Mouse (Mus musculus) forebrain, embryonic 15.5 days (tissue): ENCODE results near the gene Gabpb2. TPM values are rescaled to one million over a fixed set of nuclear protein-coding genes. Genes with fewer than 3 reads are reported as not detected.

ENCODE experiments used
- ATAC-seq: fragments of 200-750 bp; cut with Nextera tagmentation; replicated peaks from 2 replicates; pipeline ENCODE4 v1.8.0; 2017; ENCODE audit warnings: mild to moderate bottlenecking, moderate TSS enrichment, moderate library complexity
- H3K27ac ChIP-seq: fragments of 300-500 bp; sonication (generic); replicated peaks from 2 replicates; pipeline ENCODE4 v1.5.1; 2015; ENCODE audit warnings: mild to moderate bottlenecking, inconsistent platforms
- H3K27me3 ChIP-seq: fragments of 300-500 bp; sonication (generic); 2 replicates; pipeline ENCODE4 v1.6.1; 2015; ENCODE audit warnings: inconsistent platforms
- H3K36me3 ChIP-seq: fragments of 300-500 bp; sonication (generic); 2 replicates; pipeline ENCODE4 v1.6.1; 2015; ENCODE audit warnings: mild to moderate bottlenecking, inconsistent platforms
- H3K4me1 ChIP-seq: fragments of 300-500 bp; sonication (generic); 2 replicates; pipeline ENCODE4 v1.6.1; 2015; ENCODE audit warnings: inconsistent platforms
- H3K4me2 ChIP-seq: fragments of 300-500 bp; sonication (generic); replicated peaks from 2 replicates; pipeline ENCODE4 v1.6.1; 2015; ENCODE audit warnings: mild to moderate bottlenecking, inconsistent platforms
- H3K4me3 ChIP-seq: fragments of 300-500 bp; sonication (generic); 2 replicates; pipeline ENCODE4 v1.5.1; 2015; ENCODE audit warnings: mild to moderate bottlenecking, inconsistent platforms
- H3K9ac ChIP-seq: fragments of 300-500 bp; sonication (generic); replicated peaks from 2 replicates; pipeline ENCODE4 v1.6.1; 2015; ENCODE audit warnings: mild to moderate bottlenecking, inconsistent platforms
- H3K9me3 ChIP-seq: fragments of 300-500 bp; sonication (generic); 2 replicates; pipeline ENCODE4 v1.6.1; 2016; ENCODE audit warnings: inconsistent platforms
- WGBS: fragments of 180-500 bp; shearing (Covaris S2); methylation state at CpG from one replicate; pipeline ENCODE4 v1.1.7; 2015; ENCODE audit warnings: mixed read lengths; 5-methylcytosine and 5-hydroxymethylcytosine counted together
- polyA plus RNA-seq: library from polyadenylated mRNA; unstranded; fragments of >200 nt; fragmentation: Nextera tagmentation; extraction: Ambion mirVana; gene quantifications from 2 replicates; pipeline ENCODE4 v1.2.1, GENCODE M21; 2015

Gabpb2 gene
- polyA plus RNA-seq, 1 experiment from 2014 or later = 4.8 TPM

- 60% methylated on average over 2 of the region's 2 CpGs for WGBS
- no peak for ATAC-seq
- Histone ChIP-seq H3K27ac (no peak overlapping the region), H3K4me3 (no peak overlapping the region), H3K9me3 (no peaks in the 10 kb centered on the region), H3K27me3 (no peaks in the 10 kb centered on the region), H3K9ac (no peak overlapping the region), H3K4me1 (no peaks in the 10 kb centered on the region), H3K4me2 (no peak overlapping the region), H3K36me3 (peaks cover 35% of the 10 kb centered on the region)
These were observed 7.1 kb downstream of the Gabpb2 start for GRCm38 (mm10) chr3:95210585-95210984.

- no peak for ATAC-seq
- Histone ChIP-seq H3K4me2 (no peak overlapping the region), H3K9ac (no peak overlapping the region), H3K4me1 (no peaks in the 10 kb centered on the region), H3K9me3 (no peaks in the 10 kb centered on the region), H3K4me3 (no peak overlapping the region), H3K27me3 (no peaks in the 10 kb centered on the region), H3K27ac (no peak overlapping the region), H3K36me3 (peaks cover 32% of the 10 kb centered on the region)
- WGBS = 88% methylated on average over 4 of the region's 4 CpGs
These were observed 9.4 kb downstream of the Gabpb2 start for GRCm38 (mm10) chr3:95208286-95208685.

GRCm38 (mm10) chr3:95203880-95204279, 13.8 kb downstream of the Gabpb2 start:
- Histone ChIP-seq H3K4me3 (no peak overlapping the region), H3K9ac (no peak overlapping the region), H3K4me2 (no peak overlapping the region), H3K9me3 (no peaks in the 10 kb centered on the region), H3K36me3 (peaks cover 53% of the 10 kb centered on the region), H3K27me3 (no peaks in the 10 kb centered on the region), H3K4me1 (no peaks in the 10 kb centered on the region), H3K27ac (no peak overlapping the region)
- 90% methylated on average over 6 of the region's 6 CpGs for whole genome bisulfite sequencing
- no peak for ATAC-seq

GRCm38 (mm10) chr3:95200562-95200961, 17.2 kb downstream of the Gabpb2 start:
- H3K27me3 ChIP-seq = no peaks in the 10 kb centered on the region
- H3K4me3 ChIP-seq = no peak overlapping the region
- H3K27ac ChIP-seq = no peak overlapping the region; the same call in 1 of the 2 replicates
- 58% methylated on average over 2 of the region's 2 CpGs for WGBS
- no peak overlapping the region for H3K9ac ChIP-seq
- ATAC-seq = no peak
- peaks cover 62% of the 10 kb centered on the region for H3K36me3 ChIP-seq
- no peaks in the 10 kb centered on the region for H3K9me3 ChIP-seq
- H3K4me2 ChIP-seq = no peak overlapping the region
- no peaks in the 10 kb centered on the region for H3K4me1 ChIP-seq

GRCm38 (mm10) chr3:95200132-95200531, 17.6 kb downstream of the Gabpb2 start:
- Histone ChIP-seq H3K27me3 (no peaks in the 10 kb centered on the region), H3K27ac (no peak overlapping the region; the same call in 1 of the 2 replicates), H3K4me1 (no peaks in the 10 kb centered on the region), H3K9ac (no peak overlapping the region), H3K9me3 (no peaks in the 10 kb centered on the region), H3K4me2 (no peak overlapping the region), H3K4me3 (no peak overlapping the region), H3K36me3 (peaks cover 62% of the 10 kb centered on the region)
- 74% methylated on average over 7 of the region's 7 CpGs for WGBS
- no peak for ATAC-seq

GRCm38 (mm10) chr3:95199101-95199500, 18.6 kb downstream of the Gabpb2 start:
- Histone ChIP-seq H3K9ac (no peak overlapping the region), H3K4me2 (no peak overlapping the region), H3K4me1 (no peaks in the 10 kb centered on the region), H3K4me3 (no peak overlapping the region), H3K27ac (no peak overlapping the region), H3K9me3 (no peaks in the 10 kb centered on the region), H3K27me3 (no peaks in the 10 kb centered on the region), H3K36me3 (peaks cover 59% of the 10 kb centered on the region)
- ATAC-seq = no peak
- 83% methylated on average over 1 of the region's 1 CpGs for WGBS

- Histone ChIP-seq H3K36me3 (peaks cover 43% of the 10 kb centered on the region), H3K4me1 (no peaks in the 10 kb centered on the region), H3K4me2 (no peak overlapping the region), H3K4me3 (no peak overlapping the region), H3K9ac (no peak overlapping the region), H3K27me3 (no peaks in the 10 kb centered on the region), H3K9me3 (no peaks in the 10 kb centered on the region), H3K27ac (no peak overlapping the region)
- 86% methylated on average over 2 of the region's 2 CpGs for WGBS
- ATAC-seq = no peak
These were observed 21.9 kb downstream of the Gabpb2 start for GRCm38 (mm10) chr3:95195772-95196171.

GRCm38 (mm10) chr3:95194721-95195135, 23.0 kb downstream of the Gabpb2 start:
- WGBS = 69% methylated on average over 6 of the region's 6 CpGs
- Histone ChIP-seq H3K27ac (no peak overlapping the region), H3K36me3 (peaks cover 46% of the 10 kb centered on the region), H3K4me3 (no peak overlapping the region), H3K9ac (no peak overlapping the region), H3K4me1 (no peaks in the 10 kb centered on the region), H3K9me3 (no peaks in the 10 kb centered on the region), H3K27me3 (no peaks in the 10 kb centered on the region), H3K4me2 (no peak overlapping the region)
- no peak for ATAC-seq

GRCm38 (mm10) chr3:95186888-95187287, 30.8 kb downstream of the Gabpb2 start:
- H3K36me3 ChIP-seq = peaks cover 44% of the 10 kb centered on the region
- H3K9ac ChIP-seq = no peak overlapping the region
- ATAC-seq = no peak
- no peaks in the 10 kb centered on the region for H3K9me3 ChIP-seq
- no peak overlapping the region for H3K4me2 ChIP-seq
- no peak overlapping the region for H3K27ac ChIP-seq
- WGBS = 90% methylated on average over 6 of the region's 6 CpGs
- no peaks in the 10 kb centered on the region for H3K4me1 ChIP-seq
- H3K27me3 ChIP-seq = no peaks in the 10 kb centered on the region
- no peak overlapping the region for H3K4me3 ChIP-seq

- Histone ChIP-seq H3K9me3 (no peaks in the 10 kb centered on the region), H3K4me3 (no peak overlapping the region), H3K4me1 (no peaks in the 10 kb centered on the region), H3K36me3 (peaks cover 44% of the 10 kb centered on the region), H3K27me3 (no peaks in the 10 kb centered on the region), H3K9ac (no peak overlapping the region), H3K27ac (no peak overlapping the region), H3K4me2 (no peak overlapping the region)
- WGBS = 93% methylated on average over 2 of the region's 2 CpGs
- ATAC-seq = no peak
These were observed 31.6 kb downstream of the Gabpb2 start for GRCm38 (mm10) chr3:95186100-95186499.

GRCm38 (mm10) chr3:95184796-95185577, 32.7 kb downstream of the Gabpb2 start:
- Histone ChIP-seq H3K27me3 (no peaks in the 10 kb centered on the region), H3K4me2 (no peak overlapping the region), H3K9me3 (no peaks in the 10 kb centered on the region), H3K4me3 (no peak overlapping the region), H3K27ac (no peak overlapping the region), H3K36me3 (peaks cover 39% of the 10 kb centered on the region), H3K4me1 (no peaks in the 10 kb centered on the region), H3K9ac (no peak overlapping the region)
- ATAC-seq = no peak
- WGBS = 91% methylated on average over 9 of the region's 9 CpGs

GRCm38 (mm10) chr3:95181841-95182240, 35.9 kb downstream of the Gabpb2 start:
- Histone ChIP-seq H3K4me3 (no peak overlapping the region), H3K4me2 (no peak overlapping the region), H3K27me3 (no peaks in the 10 kb centered on the region), H3K36me3 (peaks cover 13% of the 10 kb centered on the region; the same call in 1 of the 2 replicates), H3K27ac (no peak overlapping the region), H3K9ac (no peak overlapping the region), H3K9me3 (no peaks in the 10 kb centered on the region), H3K4me1 (no peaks in the 10 kb centered on the region)
- WGBS = 58% methylated on average over 1 of the region's 1 CpGs
- no peak for ATAC-seq

GRCm38 (mm10) chr3:95179890-95180289, 37.8 kb downstream of the Gabpb2 start:
- no peaks in the 10 kb centered on the region for H3K9me3 ChIP-seq
- H3K4me3 ChIP-seq = no peak overlapping the region
- peaks cover 3% of the 10 kb centered on the region; the same call in 1 of the 2 replicates for H3K36me3 ChIP-seq
- WGBS = 75% methylated on average over 3 of the region's 3 CpGs
- no peaks in the 10 kb centered on the region for H3K27me3 ChIP-seq
- no peak overlapping the region for H3K27ac ChIP-seq
- no peak overlapping the region for H3K4me2 ChIP-seq
- no peaks in the 10 kb centered on the region for H3K4me1 ChIP-seq
- no peak overlapping the region for H3K9ac ChIP-seq
- no peak for ATAC-seq
